In genomic region chr3:21842545-21843291, GRCm38 (mm10) we compare ENCODE assay signal across 17 mouse cellular contexts.
A peak's percentile ranks its signal among the peaks of the same experiment; 100 is the strongest.
DNase-seq lines count a peak whose midpoint lies in the region; ATAC-seq and TF ChIP-seq lines count a peak whose summit lies in the region.
"Had no signal": no experiment of that assay in that cellular context is flagged by ENCODE, and none has a peak within 500 bp of the region (broad histone marks: within the 10 kb centered on the region; RNA-seq: fewer than 3 reads in every experiment).

No protein-coding gene starts in this region.

- H3K36me3 ChIP-seq in kidney, embryonic 15.5 days: no peaks in the 10 kb centered on the region
- no peaks in the 10 kb centered on the region for H3K36me3 ChIP-seq in kidney, adult 2 months (ENCODE audit: control insufficient read depth, insufficient read depth, low read length)
- H3K36me3 ChIP-seq in midbrain, postnatal 0 days (ENCODE audit: insufficient read depth, low read length): no peaks in the 10 kb centered on the region
- no peaks in the 10 kb centered on the region for H3K36me3 ChIP-seq in midbrain, embryonic 14.5 days (ENCODE audit: control insufficient read depth, insufficient read depth, low read length)
- no peaks in the 10 kb centered on the region for H3K36me3 ChIP-seq in neural tube, embryonic 15.5 days
- H3K36me3 ChIP-seq: liver, embryonic 12.5 days had no signal

- TF ChIP-seq CTCF in kidney, adult 2 months (conservative IDR thresholded peaks at IDR 0.05; ENCODE audit: insufficient read depth, insufficient read length, low read depth, low read length): no peak
- TF ChIP-seq CTCF in midbrain, postnatal 0 days (IDR thresholded peaks at IDR 0.05): no peak

- no peaks in the 10 kb centered on the region for H3K9me3 ChIP-seq in kidney, embryonic 15.5 days (replicated peaks)
- no peaks in the 10 kb centered on the region for H3K9me3 ChIP-seq in midbrain, postnatal 0 days (ENCODE audit: low read length)
- no peaks in the 10 kb centered on the region for H3K9me3 ChIP-seq in midbrain, embryonic 14.5 days (ENCODE audit: control insufficient read depth, low read length)
- no peaks in the 10 kb centered on the region for H3K9me3 ChIP-seq in neural tube, embryonic 15.5 days (replicated peaks)
- H3K9me3 ChIP-seq: liver, embryonic 12.5 days had no signal

- ATAC-seq in kidney, embryonic 15.5 days (replicated peaks; ENCODE audit: low FRiP score): no peak
- no peak; the same call in 1 of the 2 replicates for ATAC-seq in midbrain, postnatal 0 days (ENCODE audit: low FRiP score)
- ATAC-seq in midbrain, embryonic 14.5 days (ENCODE audit: low FRiP score, low TSS enrichment): no peak
- ATAC-seq in neural tube, embryonic 15.5 days (ENCODE audit: low FRiP score): peak; percentile 64; the same call in 1 of the 2 replicates
- ATAC-seq: liver, embryonic 12.5 days had no signal

- no peak overlapping the region for H3K4me3 ChIP-seq in kidney, embryonic 15.5 days (replicated peaks)
- H3K4me3 ChIP-seq in kidney, adult 2 months (ENCODE audit: insufficient read depth, low read depth, low read length): no peak overlapping the region
- no peak overlapping the region for H3K4me3 ChIP-seq in midbrain, postnatal 0 days (ENCODE audit: low read depth, low read length)
- H3K4me3 ChIP-seq in midbrain, embryonic 14.5 days (replicated peaks; ENCODE audit: low read depth, low read length): no peak overlapping the region
- H3K4me3 ChIP-seq in neural tube, embryonic 15.5 days (replicated peaks): no peak overlapping the region
- H3K4me3 ChIP-seq: erythroblast, embryonic 14.5 days; liver, embryonic 12.5 days had no signal

- no peak overlapping the region for H3K9ac ChIP-seq in kidney, embryonic 15.5 days
- no peak overlapping the region for H3K9ac ChIP-seq in midbrain, postnatal 0 days (replicated peaks; ENCODE audit: low read length, poor library complexity, severe bottlenecking)
- H3K9ac ChIP-seq in midbrain, embryonic 14.5 days (replicated peaks; ENCODE audit: low read length): no peak overlapping the region
- no peak overlapping the region for H3K9ac ChIP-seq in neural tube, embryonic 15.5 days (replicated peaks)
- H3K9ac ChIP-seq: liver, embryonic 12.5 days had no signal

- H3K27ac ChIP-seq in kidney, embryonic 15.5 days: 0 out of 2 replicates have a peak overlapping the region, but pooled peaks have one; percentile 27
- H3K27ac ChIP-seq in kidney, adult 2 months (ENCODE audit: insufficient read depth, low read depth, low read length): no peak overlapping the region
- H3K27ac ChIP-seq in midbrain, postnatal 0 days (ENCODE audit: low read depth, low read length): no peak overlapping the region
- no peak overlapping the region for H3K27ac ChIP-seq in midbrain, embryonic 14.5 days (replicated peaks; ENCODE audit: low read depth, low read length)
- H3K27ac ChIP-seq in neural tube, embryonic 15.5 days (replicated peaks): peak overlapping the region; percentile 3; the same call in 1 of the 2 replicates
- H3K27ac ChIP-seq: liver, embryonic 12.5 days had no signal

- H3K27me3 ChIP-seq in kidney, embryonic 15.5 days: no peaks in the 10 kb centered on the region
- no peaks in the 10 kb centered on the region for H3K27me3 ChIP-seq in kidney, adult 2 months (replicated peaks; ENCODE audit: control insufficient read depth, insufficient read depth, low read length)
- no peaks in the 10 kb centered on the region for H3K27me3 ChIP-seq in midbrain, postnatal 0 days (ENCODE audit: insufficient read depth, low read length)
- no peaks in the 10 kb centered on the region for H3K27me3 ChIP-seq in midbrain, embryonic 14.5 days (ENCODE audit: control insufficient read depth, insufficient read depth, low read length)
- no peaks in the 10 kb centered on the region for H3K27me3 ChIP-seq in neural tube, embryonic 15.5 days (replicated peaks)
- H3K27me3 ChIP-seq: liver, embryonic 12.5 days had no signal

- H3K4me1 ChIP-seq in kidney, embryonic 15.5 days: peaks cover 13% of the 10 kb centered on the region; the same call in 1 of the 2 replicates
- H3K4me1 ChIP-seq in kidney, adult 2 months (ENCODE audit: control insufficient read depth, insufficient read depth, low read length): 0 out of 2 replicates have a peak, but pooled peaks cover 2% of the 10 kb centered on the region
- no peaks in the 10 kb centered on the region for H3K4me1 ChIP-seq in midbrain, postnatal 0 days (ENCODE audit: insufficient read depth, low read length)
- 0 out of 2 replicates have a peak, but pooled peaks cover 2% of the 10 kb centered on the region for H3K4me1 ChIP-seq in midbrain, embryonic 14.5 days (ENCODE audit: control insufficient read depth, insufficient read depth, low read length)
- peaks cover 13% of the 10 kb centered on the region for H3K4me1 ChIP-seq in neural tube, embryonic 15.5 days
- H3K4me1 ChIP-seq: liver, embryonic 12.5 days had no signal

- no peak overlapping the region for H3K4me2 ChIP-seq in kidney, embryonic 15.5 days
- H3K4me2 ChIP-seq in midbrain, postnatal 0 days (ENCODE audit: low read depth, low read length, poor library complexity, severe bottlenecking): no peak overlapping the region
- H3K4me2 ChIP-seq in midbrain, embryonic 14.5 days (ENCODE audit: low read length): no peak overlapping the region
- H3K4me2 ChIP-seq in neural tube, embryonic 15.5 days: no peak overlapping the region
- H3K4me2 ChIP-seq: liver, embryonic 12.5 days had no signal

- 28% methylated on average over 10 of the region's 10 CpGs for WGBS in kidney, embryonic 15.5 days
- whole genome bisulfite sequencing in kidney, adult 2 months: 45% methylated on average over 10 of the region's 10 CpGs
- 42% methylated on average over 10 of the region's 10 CpGs for WGBS in midbrain, postnatal 0 days
- WGBS in midbrain, embryonic 14.5 days: 62% methylated on average over 10 of the region's 10 CpGs
- 22% methylated on average over 10 of the region's 10 CpGs for WGBS in neural tube, embryonic 15.5 days

- TF ChIP-seq POLR2A in kidney, adult 2 months (IDR thresholded peaks at IDR 0.05; ENCODE audit: low read depth, low read length): no peak

- DNase-seq in embryo, embryonic 11 days: peak; percentile 12
- DNase-seq in embryo, embryonic 9.5 days (ENCODE audit: extremely low spot score): no peak
- DNase-seq in kidney, adult 2 months: no peak
- peak; percentile 9 for DNase-seq in midbrain, postnatal 0 days (ENCODE audit: low spot score)
- no peak for DNase-seq in midbrain, embryonic 14.5 days
- no peak for DNase-seq in right cerebral cortex, adult 2 months (ENCODE audit: low spot score in 2 of 2)
- DNase-seq: B cell, adult 2 months; cerebellum, adult 11 months; gastrocnemius, postnatal 36 days; layer of hippocampus, adult 9-11 months; lung, postnatal 14 days; right cerebral cortex, postnatal 4 days; thymus, adult 2 months had no signal

Comparison
In these comparisons a context has a peak if more than half of its experiments do, and no peak if none do; other contexts are left out.
1. DNase-seq: peak in embryo, embryonic 11 days (single experiment) and midbrain, postnatal 0 days (single experiment); none in embryo, embryonic 9.5 days (single experiment), kidney, adult 2 months (single experiment), midbrain, embryonic 14.5 days (single experiment) and right cerebral cortex, adult 2 months (0 of 2).
2. H3K27ac ChIP-seq: peak in kidney, embryonic 15.5 days (single experiment) and neural tube, embryonic 15.5 days (single experiment); none in kidney, adult 2 months (single experiment), midbrain, postnatal 0 days (single experiment) and midbrain, embryonic 14.5 days (single experiment).